Mouse (Mus musculus): ENCODE measurements around the gene Smyd2.

DNA sequence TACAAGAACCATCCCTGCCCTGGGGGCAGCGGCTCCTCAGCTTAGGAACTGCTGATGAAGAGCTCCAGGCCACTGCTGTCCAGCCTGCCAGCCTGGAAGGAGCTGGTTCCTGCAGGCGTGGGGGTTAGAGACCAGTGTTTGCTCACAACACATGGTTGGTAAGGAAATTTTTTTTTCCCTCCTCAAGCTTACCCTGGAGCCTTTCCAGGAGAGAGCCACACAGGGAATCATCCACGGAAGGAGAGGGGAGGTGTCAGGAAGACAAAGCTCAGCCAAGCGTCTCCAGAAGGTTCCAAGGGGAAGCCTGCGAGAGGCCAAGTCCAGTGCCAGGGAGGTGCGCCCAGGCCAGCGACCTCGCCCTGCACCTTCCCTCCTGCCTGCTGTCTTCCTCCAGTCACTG, 42.2 kb downstream of the Smyd2 start:
- TF ChIP-seq CTCF (conservative IDR thresholded peaks at IDR 0.05; ENCODE audit: insufficient read depth, insufficient read length, low read depth, low read length): no peak
- no peak for TF ChIP-seq POLR2A (IDR thresholded peaks at IDR 0.05; ENCODE audit: low read depth, low read length)
